Mouse (Mus musculus) urinary bladder, postnatal 14 days (tissue): ENCODE measurements around the gene Rnf114.

Experiments
- DNase-seq: peaks from one replicate; pipeline ENCODE4 v3.0.0; 2021; ENCODE audit warnings: low spot score

Rnf114 gene

DNA sequence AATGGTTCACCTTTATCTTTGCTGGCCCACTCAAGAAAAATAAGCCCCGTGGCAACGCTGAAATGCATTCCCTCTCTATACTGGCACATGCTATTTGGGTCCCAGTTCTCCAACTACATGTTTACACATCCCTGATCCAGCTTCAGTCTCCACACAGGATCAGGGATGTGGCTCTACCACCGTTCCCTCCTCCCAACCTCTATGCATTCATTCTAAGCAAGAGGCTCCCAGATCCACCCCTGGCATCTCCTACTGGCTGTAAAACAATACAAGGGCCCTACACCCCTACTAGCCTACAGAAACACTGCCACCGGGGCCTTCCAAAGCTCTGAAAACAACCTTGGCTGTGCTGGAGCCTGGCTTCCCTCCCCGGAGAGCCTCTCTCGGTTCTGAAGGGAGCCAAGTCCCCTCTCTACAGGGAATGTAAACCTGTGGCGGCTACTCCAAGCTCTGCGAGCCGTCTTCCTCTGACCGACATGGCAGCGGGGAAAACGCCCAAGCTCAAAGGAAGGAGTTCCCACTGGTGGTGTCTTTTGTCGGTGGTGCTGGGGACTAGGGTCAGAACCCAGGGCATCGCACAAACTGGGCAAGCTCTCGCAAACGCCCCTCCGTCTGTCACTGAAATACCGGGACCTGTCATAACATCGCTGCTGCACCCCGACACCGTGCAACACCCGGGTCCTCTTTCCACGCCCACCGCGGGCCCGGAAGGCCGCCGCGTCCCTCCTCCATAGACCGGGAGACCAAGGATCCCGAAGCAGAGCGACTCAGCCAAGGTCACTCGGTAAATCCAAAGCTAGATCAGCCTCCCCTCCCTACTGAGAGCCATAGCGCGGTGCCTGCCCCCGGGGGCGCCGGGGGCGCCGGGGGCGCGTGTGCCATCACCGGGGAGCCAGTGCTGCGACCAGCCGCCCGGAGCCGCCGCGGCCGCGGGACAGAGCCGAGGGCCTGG, at the start of gene Rnf114:
Gene Rnf114 (plus strand): TSS at position 889 of the 952 bp plus-strand sequence.
- peak; percentile 41 for DNase-seq

GRCm38 (mm10) chr2:167443411-167444193, 48.8 kb upstream of the Rnf114 start:
- DNase-seq: no peak

GRCm38 (mm10) chr2:167445911-167446780, 46.3 kb upstream of the Rnf114 start:
- DNase-seq: no peak

DNA sequence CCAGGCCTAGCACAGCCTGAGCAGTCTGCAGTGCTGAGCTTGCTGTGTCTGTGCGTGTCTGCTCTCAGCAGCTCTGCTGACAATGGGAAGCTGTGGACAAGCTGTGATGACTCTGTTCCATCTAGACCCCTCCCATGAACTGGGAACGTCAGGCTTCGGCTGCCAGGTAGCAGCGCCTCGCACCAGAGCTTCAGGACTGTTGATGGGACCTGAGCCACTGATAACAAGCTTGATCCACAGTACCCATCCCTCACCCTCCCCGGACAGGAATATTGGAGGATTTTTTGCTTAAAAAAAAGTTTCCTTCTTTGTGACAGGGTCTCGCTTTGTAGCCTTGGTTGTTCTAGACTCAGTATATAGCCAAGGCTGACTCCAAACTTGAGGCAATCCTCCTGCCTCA, 45.2 kb upstream of the Rnf114 start:
- no peak for DNase-seq

GRCm38 (mm10) chr2:167447629-167448028, 44.8 kb upstream of the Rnf114 start:
- no peak for DNase-seq

DNA sequence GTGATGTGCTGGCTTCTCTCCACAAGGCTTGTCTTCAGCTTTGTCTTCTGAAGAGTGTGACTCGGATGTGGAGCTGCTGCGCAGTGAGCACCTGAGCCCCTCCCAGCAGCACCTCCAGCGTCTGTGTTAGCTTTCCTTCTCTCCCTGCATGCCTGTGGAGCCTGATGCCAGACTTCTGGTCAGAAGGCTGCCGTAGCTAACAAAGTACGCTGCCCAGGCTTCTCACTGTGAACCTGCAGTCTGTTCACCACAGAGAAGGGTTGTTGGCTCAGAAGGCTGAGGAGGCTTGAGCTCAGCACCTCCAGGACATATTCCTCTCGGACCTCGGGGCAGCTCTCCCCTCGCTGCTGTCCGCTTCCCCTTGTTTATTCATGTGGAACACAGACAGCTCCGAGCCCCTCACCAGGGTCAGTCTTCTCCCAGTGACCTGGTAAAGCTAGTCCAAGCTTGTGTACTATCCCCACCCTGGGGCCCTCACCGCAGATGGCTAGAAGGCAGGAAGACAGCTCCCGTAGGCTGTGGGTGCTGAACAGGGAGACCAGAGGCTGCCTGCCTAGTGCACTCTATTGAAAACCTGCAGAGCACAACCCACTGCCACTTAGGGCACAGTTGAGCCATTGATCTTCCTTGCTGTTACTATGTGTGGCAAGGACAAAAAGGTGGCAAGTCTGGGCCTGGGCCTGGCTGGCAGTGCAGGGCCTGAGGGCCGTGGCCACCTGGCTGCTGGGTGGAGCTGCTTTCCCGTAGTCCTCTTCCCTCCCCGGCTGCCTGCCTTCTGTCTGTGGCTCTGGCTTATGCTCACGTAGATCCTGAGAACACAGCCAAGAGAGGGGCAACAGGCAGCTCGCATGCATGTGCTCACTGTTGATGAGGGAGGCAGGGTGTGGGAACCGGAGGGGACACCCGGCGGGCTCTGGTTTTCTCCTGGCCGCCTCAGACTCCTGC, 42.8 kb upstream of the Rnf114 start:
- DNase-seq: no peak

- DNase-seq: no peak
Measured at GRCm38 (mm10) chr2:167450647-167451046, 41.8 kb upstream of the Rnf114 start.

DNA sequence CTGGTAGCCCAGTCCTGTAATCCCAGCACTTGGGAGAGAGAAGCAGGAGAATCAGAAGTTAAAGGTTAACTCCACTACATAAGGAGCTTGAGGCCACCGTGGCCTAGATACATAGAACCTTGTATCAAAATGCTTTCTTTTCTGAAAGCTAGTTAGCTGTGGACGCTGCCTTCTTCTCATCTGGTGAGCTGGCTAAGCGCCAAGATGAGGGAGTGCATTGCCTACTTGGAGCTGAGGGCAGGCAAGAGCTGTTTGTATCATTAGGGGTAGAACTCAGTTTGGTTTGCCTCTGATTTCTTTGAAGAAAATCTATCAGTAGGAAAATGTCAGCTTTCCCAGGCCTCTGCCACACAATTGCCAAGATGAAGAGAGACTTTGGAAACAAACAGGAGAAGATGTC, 38.6 kb upstream of the Rnf114 start:
- DNase-seq: no peak

- no peak for DNase-seq
Measured at GRCm38 (mm10) chr2:167456361-167457020, 36.0 kb upstream of the Rnf114 start.

DNA sequence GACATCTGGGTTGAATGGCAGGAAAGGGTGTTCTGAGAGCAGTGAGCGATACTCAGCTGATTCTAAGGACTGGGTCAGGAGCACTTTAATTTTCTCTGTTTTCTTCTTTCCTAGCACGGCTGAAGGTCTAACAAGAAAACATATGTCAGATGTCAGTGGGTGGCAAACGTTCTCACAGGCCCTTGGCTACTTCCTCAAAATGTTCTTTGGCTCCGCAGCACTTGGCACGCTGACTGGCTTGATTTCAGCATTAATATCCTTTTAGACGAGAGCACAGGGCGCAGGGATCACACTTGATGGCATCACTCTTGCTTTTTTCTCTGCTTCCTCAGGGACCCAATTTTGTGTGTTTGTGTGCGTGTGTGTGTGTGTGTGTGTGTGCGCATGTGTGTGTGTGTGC, 35.2 kb upstream of the Rnf114 start:
- DNase-seq: no peak

GRCm38 (mm10) chr2:167458548-167458947, 33.9 kb upstream of the Rnf114 start:
- DNase-seq: no peak

- DNase-seq: no peak
Measured at GRCm38 (mm10) chr2:167459071-167459865, 33.2 kb upstream of the Rnf114 start.

DNA sequence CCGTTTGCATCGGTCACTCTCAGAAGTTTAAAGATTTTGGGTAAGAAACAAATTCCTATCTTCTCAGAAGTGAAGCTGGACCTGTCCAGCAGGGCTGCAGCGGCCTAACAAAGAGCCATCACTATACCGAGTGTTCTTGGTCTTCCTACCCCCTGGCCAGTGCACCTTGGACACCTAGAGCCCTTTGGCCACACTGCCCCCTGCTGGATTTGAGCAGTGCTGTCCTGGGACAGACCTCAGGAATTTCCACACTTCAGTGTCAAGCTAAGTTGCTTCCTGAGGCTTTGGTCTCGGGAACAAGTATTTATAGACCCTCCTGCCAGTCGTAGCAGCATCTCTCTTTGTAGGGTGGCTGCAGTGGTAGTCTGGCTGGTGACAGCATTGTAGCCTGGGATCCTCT, 29.5 kb upstream of the Rnf114 start:
- peak; percentile 72 for DNase-seq

DNA sequence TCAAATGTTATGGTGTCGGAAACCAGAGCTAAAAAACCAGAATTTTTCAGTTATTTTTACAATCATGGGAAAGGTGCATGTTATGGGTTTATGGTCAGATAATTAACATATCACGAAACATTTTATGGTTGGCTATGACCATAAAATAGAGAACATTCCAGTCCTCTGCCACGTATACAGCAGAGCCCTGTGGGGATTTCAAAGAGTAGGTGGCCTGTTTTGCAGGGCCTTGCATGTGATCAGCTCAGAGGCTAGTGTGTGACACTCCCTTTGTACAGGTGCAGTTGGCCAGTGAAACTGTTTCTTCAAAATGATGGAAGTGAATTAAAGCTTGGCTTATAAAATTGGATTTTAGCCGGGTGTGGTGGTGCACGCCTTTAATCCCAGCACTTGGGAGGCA, 28.6 kb upstream of the Rnf114 start:
- no peak for DNase-seq

- DNase-seq: no peak
Measured at GRCm38 (mm10) chr2:167465951-167466350, 26.5 kb upstream of the Rnf114 start.

- DNase-seq: no peak
Measured at GRCm38 (mm10) chr2:167467214-167467613, 25.2 kb upstream of the Rnf114 start.

GRCm38 (mm10) chr2:167468444-167468843, 24.0 kb upstream of the Rnf114 start:
- no peak for DNase-seq

DNA sequence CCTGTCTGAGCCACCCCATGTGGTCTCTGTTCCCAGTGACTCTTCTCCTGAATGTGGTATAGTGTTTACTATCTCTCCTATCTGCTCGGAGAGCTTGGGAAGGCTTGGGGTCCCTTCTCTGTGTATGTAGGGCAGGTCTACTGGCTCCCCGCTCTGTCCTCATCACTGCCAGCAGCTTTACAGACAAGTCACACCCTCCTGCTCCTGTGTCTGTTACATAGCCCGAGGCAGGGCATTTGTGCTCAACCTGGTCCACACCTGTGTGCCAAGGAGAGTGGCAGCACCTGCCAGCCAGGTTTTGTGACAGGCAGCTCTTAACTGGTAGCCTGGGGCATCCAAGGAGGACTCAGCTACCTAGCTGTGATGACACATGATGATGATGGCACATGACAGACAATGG, 21.8 kb upstream of the Rnf114 start:
- DNase-seq: no peak

DNA sequence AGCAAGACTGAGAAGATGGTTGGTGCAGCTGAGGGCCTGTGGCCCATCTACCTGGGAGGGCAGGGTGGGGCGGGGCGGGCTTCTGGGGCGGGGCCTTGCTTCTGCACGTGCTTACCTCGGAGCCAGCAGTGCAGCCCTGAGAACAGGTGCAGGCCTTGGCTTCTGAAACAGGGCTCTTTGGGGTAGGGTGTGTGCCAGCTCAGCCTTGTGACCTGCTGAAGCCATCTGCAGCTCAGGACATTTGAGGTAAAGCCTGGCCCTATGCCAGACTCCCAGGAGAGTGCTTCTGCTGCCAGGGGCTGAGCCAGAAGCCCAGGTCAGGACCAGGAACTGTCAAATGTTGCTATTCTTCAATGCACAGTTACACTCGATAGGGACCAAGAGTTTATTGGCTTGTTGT, 20.9 kb upstream of the Rnf114 start:
- no peak for DNase-seq

GRCm38 (mm10) chr2:167474218-167474617, 18.2 kb upstream of the Rnf114 start:
- no peak for DNase-seq
